Mouse (Mus musculus): ENCODE data around the gene Gm20458.

- TF ChIP-seq MAX (IDR thresholded peaks at IDR 0.05; ENCODE audit: low read depth) (no peak), MYOD1 (IDR thresholded peaks at IDR 0.05; ENCODE audit: control insufficient read depth in 1 of 3, insufficient read length in 2 of 3, low read depth in 2 of 3) (no peak), POLR2A (IDR thresholded peaks at IDR 0.05; ENCODE audit: insufficient read length, low read depth) (no peak), USF1 (IDR thresholded peaks at IDR 0.05; ENCODE audit: low read depth) (no peak), E2F4 (IDR thresholded peaks at IDR 0.05; ENCODE audit: insufficient read depth) (no peak), MYOG (IDR thresholded peaks at IDR 0.05; ENCODE audit: control insufficient read depth in 1 of 3, insufficient read depth in 1 of 3, insufficient read length in 2 of 3, low read depth in 2 of 3) (no peak), POLR2AphosphoS2 (IDR thresholded peaks at IDR 0.05; ENCODE audit: insufficient read length, low read depth) (no peak)
Observed at GRCm38 (mm10) chr2:164433278-164433895, 27.4 kb upstream of the Gm20458 start.

Measured in myocyte (in vitro differentiated cells).